Mouse (Mus musculus): ENCODE measurements at regions not wholly inside any gene's neighbourhood (a gene's known extent, or its start where the extent isn't known, plus 50 kb on each side); places are given as distances from the start of the nearest gene placed in this dataset.

DNA sequence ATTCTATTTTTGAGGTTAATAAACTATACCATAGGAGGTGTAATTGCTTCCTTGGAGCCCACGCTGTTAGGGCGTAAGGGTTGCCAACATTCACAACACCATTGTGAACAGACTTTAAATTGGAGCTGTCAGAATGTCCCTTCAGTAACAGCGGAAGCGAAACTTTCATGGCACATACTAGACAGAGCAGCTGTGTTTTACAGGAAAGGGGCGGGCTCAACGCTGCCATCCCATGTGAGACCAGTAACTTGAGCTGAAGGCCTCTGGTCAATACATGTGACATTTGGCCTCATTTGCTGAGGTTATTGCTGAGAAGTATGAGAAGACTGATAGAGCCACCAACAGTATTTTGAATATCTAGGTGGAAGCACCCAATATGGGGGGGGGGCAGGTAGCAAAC lies 83.5 kb upstream of the Dock1 start:
- H3K27me3 ChIP-seq: no peaks in the 10 kb centered on the region
- no peak overlapping the region for H3K9ac ChIP-seq
- H3K9me3 ChIP-seq (replicated peaks): no peaks in the 10 kb centered on the region
- H3K4me2 ChIP-seq (replicated peaks): no peak overlapping the region
- ATAC-seq (ENCODE audit: insufficient number of reproducible peaks, low FRiP score, low TSS enrichment, low read depth): no peak
- H3K4me3 ChIP-seq (replicated peaks): no peak overlapping the region
- no peak overlapping the region for H3K27ac ChIP-seq (replicated peaks)
- H3K36me3 ChIP-seq: no peaks in the 10 kb centered on the region
- no peaks in the 10 kb centered on the region for H3K4me1 ChIP-seq
- WGBS: 87% methylated on average over 6 of the region's 6 CpGs

- Histone ChIP-seq H3K9ac (no peak overlapping the region), H3K27ac (replicated peaks) (no peak overlapping the region), H3K4me2 (replicated peaks) (no peak overlapping the region), H3K4me3 (replicated peaks) (no peak overlapping the region), H3K36me3 (no peaks in the 10 kb centered on the region), H3K4me1 (peaks cover 14% of the 10 kb centered on the region), H3K27me3 (no peaks in the 10 kb centered on the region), H3K9me3 (replicated peaks) (no peaks in the 10 kb centered on the region)
- WGBS: 60% methylated on average over 3 of the region's 3 CpGs
- ATAC-seq (ENCODE audit: insufficient number of reproducible peaks, low FRiP score, low TSS enrichment, low read depth): no peak
Measured at GRCm38 (mm10) chr7:134607886-134608285, 62.6 kb upstream of the Dock1 start.

DNA sequence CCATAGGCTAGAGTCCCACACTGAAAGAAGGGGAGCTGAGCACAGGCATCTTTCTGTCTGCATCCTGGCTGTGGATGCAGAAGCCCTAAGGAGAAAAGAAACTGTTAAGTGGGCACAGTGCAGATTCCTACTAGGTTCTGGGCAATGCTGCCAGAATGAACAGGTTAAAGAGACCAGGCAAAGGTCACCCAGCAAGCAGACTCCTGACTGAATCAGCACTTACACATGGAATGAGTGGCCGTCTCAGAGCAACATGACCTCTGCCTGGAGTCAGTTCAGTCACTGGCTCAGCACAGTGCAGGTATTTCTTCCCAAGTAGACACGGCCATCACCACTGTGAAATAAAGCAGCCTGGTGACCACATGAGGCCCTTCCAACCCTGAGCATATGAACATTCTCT lies 60.3 kb upstream of the Dock1 start:
- 73% methylated on average over 2 of the region's 2 CpGs for WGBS
- no peaks in the 10 kb centered on the region for H3K27me3 ChIP-seq

GRCm38 (mm10) chr7:134611371-134611770 lies 59.1 kb upstream of the Dock1 start:
- H3K9ac ChIP-seq: no peak overlapping the region
- WGBS: 10% methylated on average over 9 of the region's 9 CpGs
- no peaks in the 10 kb centered on the region for H3K9me3 ChIP-seq (replicated peaks)
- no peaks in the 10 kb centered on the region for H3K36me3 ChIP-seq
- H3K27ac ChIP-seq (replicated peaks): no peak overlapping the region
- H3K4me2 ChIP-seq (replicated peaks): 0 out of 2 replicates have a peak overlapping the region, but pooled peaks have one; percentile 28
- no peak overlapping the region for H3K4me3 ChIP-seq (replicated peaks)
- ATAC-seq (ENCODE audit: insufficient number of reproducible peaks, low FRiP score, low TSS enrichment, low read depth): no peak
- no peaks in the 10 kb centered on the region for H3K27me3 ChIP-seq
- H3K4me1 ChIP-seq: peaks cover 14% of the 10 kb centered on the region

More for the DNA sequence above, 60.3 kb upstream of the Dock1 start:
- Histone ChIP-seq H3K9ac (no peak overlapping the region), H3K4me1 (peaks cover 14% of the 10 kb centered on the region), H3K9me3 (replicated peaks) (no peaks in the 10 kb centered on the region), H3K4me2 (replicated peaks) (no peak overlapping the region), H3K27ac (replicated peaks) (no peak overlapping the region), H3K4me3 (replicated peaks) (no peak overlapping the region), H3K36me3 (no peaks in the 10 kb centered on the region)
- no peak for ATAC-seq (ENCODE audit: insufficient number of reproducible peaks, low FRiP score, low TSS enrichment, low read depth)

- peaks cover 14% of the 10 kb centered on the region for H3K4me1 ChIP-seq
- H3K9ac ChIP-seq: no peak overlapping the region
- H3K4me2 ChIP-seq (replicated peaks): no peak overlapping the region
- no peaks in the 10 kb centered on the region for H3K36me3 ChIP-seq
- no peaks in the 10 kb centered on the region for H3K9me3 ChIP-seq (replicated peaks)
- 71% methylated on average over 4 of the region's 4 CpGs for WGBS
- no peak overlapping the region for H3K27ac ChIP-seq (replicated peaks)
- no peaks in the 10 kb centered on the region for H3K27me3 ChIP-seq
- H3K4me3 ChIP-seq (replicated peaks): no peak overlapping the region
- no peak for ATAC-seq (ENCODE audit: insufficient number of reproducible peaks, low FRiP score, low TSS enrichment, low read depth)
Measured at GRCm38 (mm10) chr7:134612175-134612633, 58.2 kb upstream of the Dock1 start.

DNA sequence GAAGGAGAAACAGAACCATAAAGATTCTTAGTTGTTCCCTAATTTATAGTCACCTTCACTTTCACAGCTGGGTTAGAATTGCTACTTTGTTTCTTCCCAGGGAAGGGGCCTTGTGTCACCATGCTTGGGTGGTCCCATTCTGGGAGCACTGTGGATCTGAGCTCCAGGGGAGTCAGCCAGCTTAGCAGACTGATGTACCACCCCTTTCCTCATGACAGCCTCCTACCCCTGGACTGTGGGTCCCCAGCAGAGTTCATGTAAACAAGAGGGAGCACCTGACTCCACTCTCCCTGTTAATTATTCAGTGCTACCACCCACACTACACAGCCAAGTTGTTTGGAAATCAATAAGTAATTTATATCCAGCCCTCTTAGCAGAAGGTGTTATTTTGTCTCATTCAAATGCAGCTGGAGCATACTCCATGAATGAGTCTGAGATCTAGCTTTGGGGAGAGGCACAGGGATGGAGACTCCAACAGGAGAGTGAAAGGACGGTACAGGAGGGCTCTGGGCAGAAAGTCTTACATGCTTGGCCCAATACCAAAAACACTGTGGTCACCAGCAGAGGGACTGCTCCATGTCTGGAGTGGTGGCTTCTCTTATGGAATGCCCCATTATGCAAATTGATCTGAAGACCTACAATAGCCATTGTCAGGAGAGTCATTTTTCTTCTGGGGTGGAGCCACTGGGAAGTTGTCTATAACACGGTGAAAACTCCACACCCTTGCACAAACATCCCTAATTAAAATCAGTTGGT lies 51.1 kb upstream of the Dock1 start:
- no peak overlapping the region for H3K4me2 ChIP-seq (replicated peaks)

GRCm38 (mm10) chr7:134620006-134620405 lies 50.4 kb upstream of the Dock1 start:
- H3K27me3 ChIP-seq: no peaks in the 10 kb centered on the region
- H3K4me3 ChIP-seq (replicated peaks): no peak overlapping the region
- no peak overlapping the region for H3K9ac ChIP-seq
- H3K27ac ChIP-seq (replicated peaks): no peak overlapping the region
- H3K4me1 ChIP-seq: no peaks in the 10 kb centered on the region
- no peak overlapping the region for H3K4me2 ChIP-seq (replicated peaks)
- no peaks in the 10 kb centered on the region for H3K9me3 ChIP-seq (replicated peaks)
- no peak for ATAC-seq (ENCODE audit: insufficient number of reproducible peaks, low FRiP score, low TSS enrichment, low read depth)
- WGBS: 72% methylated on average over 5 of the region's 5 CpGs
- no peaks in the 10 kb centered on the region for H3K36me3 ChIP-seq

More for the DNA sequence above, 51.1 kb upstream of the Dock1 start:
- Histone ChIP-seq H3K36me3 (no peaks in the 10 kb centered on the region), H3K9ac (no peak overlapping the region), H3K9me3 (replicated peaks) (no peaks in the 10 kb centered on the region), H3K27ac (replicated peaks) (no peak overlapping the region), H3K4me1 (no peaks in the 10 kb centered on the region), H3K27me3 (no peaks in the 10 kb centered on the region), H3K4me3 (replicated peaks) (no peak overlapping the region)
- no peak for ATAC-seq (ENCODE audit: insufficient number of reproducible peaks, low FRiP score, low TSS enrichment, low read depth)
- WGBS: 37% methylated on average over 2 of the region's 2 CpGs

All from embryonic facial prominence, embryonic 15.5 days (tissue).